In genomic region chr10:105292961-105293360, GRCm38 (mm10) we compare ENCODE assay signal across 14 mouse cellular contexts.
"Had no signal": no experiment of that assay in that cellular context is flagged by ENCODE, and none has a peak within 500 bp of the region (broad histone marks: within the 10 kb centered on the region; RNA-seq: fewer than 3 reads in every experiment).

No protein-coding gene starts in this region.

- DNase-seq: gastrocnemius, postnatal 14 days; gastrocnemius, postnatal 36 days; heart, adult 11 months; heart, adult 2 months; heart, postnatal 14 days; heart, postnatal 36 days; kidney, adult 11 months; kidney, adult 2 months; kidney, adult 9 months; kidney, postnatal 14 days; kidney, postnatal 36 days; layer of hippocampus, adult 9-11 months; layer of hippocampus, postnatal 36 days; left cerebral cortex, postnatal 4 days had no signal
